Mouse (Mus musculus) spleen, postnatal 0 days (tissue): ENCODE measurements around the gene G530012D18Rik. TPM values are rescaled to one million over a fixed set of nuclear protein-coding genes. Genes with fewer than 3 reads are reported as not detected.

Experiments
- polyA plus RNA-seq: library from polyadenylated mRNA; unstranded; fragments of >200 nt; fragmentation: Nextera tagmentation; extraction: Ambion mirVana; gene quantifications from 2 replicates; pipeline ENCODE4 v1.2.1, GENCODE M21; 2015

Gene G530012D18Rik
- not detected in 2 replicates for polyA plus RNA-seq

DNA sequence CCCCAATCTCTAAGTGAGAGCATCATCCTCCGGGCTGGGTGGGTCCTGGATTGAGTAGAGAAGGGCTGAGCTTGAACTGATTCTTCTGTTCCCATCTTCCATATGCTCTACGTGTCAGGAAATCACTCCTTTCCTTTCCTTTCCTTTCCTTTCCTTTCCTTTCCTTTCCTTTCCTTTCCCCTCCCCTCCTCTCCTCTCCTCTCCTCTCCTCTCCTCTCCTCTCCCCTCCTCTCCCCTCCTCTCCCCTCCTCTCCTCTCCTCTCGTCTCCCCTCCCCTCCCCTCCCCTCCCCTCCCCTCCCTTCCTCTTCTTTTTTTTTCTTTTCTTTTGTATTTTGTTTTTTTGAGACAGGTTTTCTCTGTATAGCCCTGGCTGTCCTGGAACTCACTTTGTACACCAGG lies at the start of gene G530012D18Rik:
Gene G530012D18Rik, plus strand, starts transcription at position 301 of the 400 bp plus-strand sequence.

DNA sequence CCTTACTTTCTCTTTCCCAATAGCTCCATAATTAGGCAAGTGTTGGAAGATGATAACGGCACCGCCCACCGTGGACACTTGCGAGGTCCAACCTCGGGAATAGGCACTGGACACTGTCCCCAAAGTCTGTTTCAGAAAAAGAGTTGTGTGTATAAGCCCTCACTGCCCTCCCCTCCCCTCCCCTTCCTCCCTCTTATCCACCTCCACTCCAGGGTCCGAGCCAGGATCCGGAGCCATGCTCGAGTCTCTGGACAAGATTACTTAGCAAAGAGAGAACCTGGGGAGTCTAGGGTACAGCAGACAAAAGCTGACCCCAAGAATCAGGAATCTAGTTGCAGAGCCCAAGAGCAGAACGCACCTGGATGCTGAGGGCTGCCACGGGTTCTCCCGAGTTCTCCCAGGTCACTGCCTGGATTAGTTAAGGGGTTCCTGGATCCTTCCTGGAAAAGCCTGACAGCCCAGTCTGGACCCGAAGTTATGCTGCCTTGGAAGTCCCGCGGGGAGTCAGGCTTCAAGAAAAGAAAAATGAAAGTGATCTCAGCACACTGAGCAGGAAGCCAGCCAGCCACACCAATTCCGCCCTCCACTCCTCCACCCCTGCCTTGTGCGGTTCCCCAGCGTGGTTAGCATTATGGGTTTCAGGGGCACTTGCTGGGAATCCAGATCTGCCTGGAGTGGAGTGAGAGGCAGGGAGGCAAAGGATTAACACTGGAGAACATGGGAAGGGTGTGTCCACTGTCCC lies 23.0 kb downstream of the G530012D18Rik start, which contains the start of gene Sp110:
Gene Sp110, minus strand, starts transcription at position 547 of the 742 bp plus-strand sequence.

GRCm38 (mm10) chr1:85600078-85600477 lies 24.6 kb downstream of the G530012D18Rik start, which contains the start of gene Sp140:
TSS of gene Sp140 (plus strand) at chr1:85600378.

Other genes with a start within 250 kb of the G530012D18Rik start
- 19.8 and 28.8 TPM in 2 replicates for gene Sp110, start 23.1 kb downstream of the G530012D18Rik start, polyA plus RNA-seq
- 15.0 and 17.0 TPM in 2 replicates for gene Sp140, start 24.7 kb downstream of the G530012D18Rik start, polyA plus RNA-seq
- 18.7 and 24.7 TPM in 2 replicates for gene Sp100, start 74.3 kb downstream of the G530012D18Rik start, polyA plus RNA-seq
- gene A630001G21Rik, start 203.0 kb downstream of the G530012D18Rik start, polyA plus RNA-seq: 9.0 and 11.9 TPM in 2 replicates
- 20.7 and 23.5 TPM in 2 replicates for gene Cab39, start 217.8 kb downstream of the G530012D18Rik start, polyA plus RNA-seq